Mouse (Mus musculus): ENCODE results near the gene Vps4a. TPM values are rescaled to one million over a fixed set of nuclear protein-coding genes. Genes with fewer than 3 reads are reported as not detected.

Vps4a gene
- total RNA-seq, 2 experiments from 2014 or later, result 14.7 to 19.4 TPM

Other genes starting within 250 kb of the Vps4a start
- gene Has3, start 161.0 kb upstream of the Vps4a start, total RNA-seq (2015; ENCODE audit: low replicate concordance), result not detected in 2 replicates
- 0.51 TPM in 1 of 2 replicates, not detected in the other for gene Has3, start 161.0 kb upstream of the Vps4a start, total RNA-seq (2017; ENCODE audit: low replicate concordance)
- 13.0 and 18.4 TPM in 2 replicates for gene Utp4, start 137.6 kb upstream of the Vps4a start, total RNA-seq (2015; ENCODE audit: low replicate concordance)
- gene Utp4, start 137.6 kb upstream of the Vps4a start, total RNA-seq (2017; ENCODE audit: low replicate concordance), result 5.9 and 8.9 TPM in 2 replicates
- gene Sntb2, start 95.5 kb upstream of the Vps4a start, total RNA-seq (2015; ENCODE audit: low replicate concordance), result 0.36 and 1.7 TPM in 2 replicates
- gene Sntb2, start 95.5 kb upstream of the Vps4a start, total RNA-seq (2017; ENCODE audit: low replicate concordance), result 0.76 and 0.90 TPM in 2 replicates
- 13.4 and 14.1 TPM in 2 replicates for gene Pdf, start 17.4 kb downstream of the Vps4a start, total RNA-seq (2015; ENCODE audit: low replicate concordance)
- 0.77 and 10.8 TPM in 2 replicates for gene Pdf, start 17.4 kb downstream of the Vps4a start, total RNA-seq (2017; ENCODE audit: low replicate concordance)
- gene Cog8, start 25.5 kb downstream of the Vps4a start, total RNA-seq (2015; ENCODE audit: low replicate concordance), result 7.1 and 25.9 TPM in 2 replicates
- gene Cog8, start 25.5 kb downstream of the Vps4a start, total RNA-seq (2017; ENCODE audit: low replicate concordance), result 7.3 and 12.5 TPM in 2 replicates
- gene Nip7, start 25.7 kb downstream of the Vps4a start, total RNA-seq (2015; ENCODE audit: low replicate concordance), result 12.2 and 16.2 TPM in 2 replicates
- 5.4 and 7.9 TPM in 2 replicates for gene Nip7, start 25.7 kb downstream of the Vps4a start, total RNA-seq (2017; ENCODE audit: low replicate concordance)
- gene Tmed6, start 34.4 kb downstream of the Vps4a start, total RNA-seq (2015; ENCODE audit: low replicate concordance), result not detected in 2 replicates
- not detected in 2 replicates for gene Tmed6, start 34.4 kb downstream of the Vps4a start, total RNA-seq (2017; ENCODE audit: low replicate concordance)
- gene Terf2, start 65.3 kb downstream of the Vps4a start, total RNA-seq (2015; ENCODE audit: low replicate concordance), result 28.1 and 33.5 TPM in 2 replicates
- 22.2 and 30.9 TPM in 2 replicates for gene Terf2, start 65.3 kb downstream of the Vps4a start, total RNA-seq (2017; ENCODE audit: low replicate concordance)
- gene Cyb5b, start 119.4 kb downstream of the Vps4a start, total RNA-seq (2015; ENCODE audit: low replicate concordance), result 16.8 and 19.5 TPM in 2 replicates
- gene Cyb5b, start 119.4 kb downstream of the Vps4a start, total RNA-seq (2017; ENCODE audit: low replicate concordance), result 6.8 and 7.4 TPM in 2 replicates

Measured in erythroid progenitor cell, adult 5-6 weeks (primary cell).